Mouse (Mus musculus): ENCODE data around the gene Bricd5. TPM values are rescaled to one million over a fixed set of nuclear protein-coding genes. Genes with fewer than 3 reads are reported as not detected.
A peak's percentile ranks its signal among the peaks of the same experiment; 100 is the strongest.

Gene Bricd5
- polyA plus RNA-seq, 1 experiment from 2014 or later: 0.65 TPM

- peak; percentile 55 for ATAC-seq
- WGBS: 13% methylated on average over 19 of the region's 19 CpGs
- H3K27me3 ChIP-seq (replicated peaks; ENCODE audit: control insufficient read depth, insufficient read depth, low read length): no peaks in the 10 kb centered on the region
- H3K27ac ChIP-seq (ENCODE audit: low read depth, low read length): peak overlapping the region; percentile 94
- H3K9me3 ChIP-seq (ENCODE audit: control insufficient read depth, low read length): no peaks in the 10 kb centered on the region
- peak overlapping the region; percentile 84 for H3K9ac ChIP-seq (ENCODE audit: low read depth, low read length)
- H3K4me1 ChIP-seq (ENCODE audit: control insufficient read depth, insufficient read depth, low read depth, low read length): peaks cover 29% of the 10 kb centered on the region
- H3K36me3 ChIP-seq (ENCODE audit: control insufficient read depth, insufficient read depth, low read length): no peaks in the 10 kb centered on the region
- peak overlapping the region; percentile 83 for H3K4me2 ChIP-seq (ENCODE audit: low read length)
- peak overlapping the region; percentile 69 for H3K4me3 ChIP-seq (ENCODE audit: low read length)
Observed at GRCm38 (mm10) chr17:24489265-24490030, 15.8 kb downstream of the Bricd5 start.

- H3K4me1 ChIP-seq (ENCODE audit: control insufficient read depth, insufficient read depth, low read depth, low read length): peaks cover 28% of the 10 kb centered on the region
Observed at GRCm38 (mm10) chr17:24490399-24490798, 16.7 kb downstream of the Bricd5 start.

GRCm38 (mm10) chr17:24494627-24495335, 21.1 kb downstream of the Bricd5 start:
- no peaks in the 10 kb centered on the region for H3K9me3 ChIP-seq (ENCODE audit: control insufficient read depth, low read length)
- H3K4me3 ChIP-seq (ENCODE audit: low read length): no peak overlapping the region
- no peaks in the 10 kb centered on the region for H3K27me3 ChIP-seq (replicated peaks; ENCODE audit: control insufficient read depth, insufficient read depth, low read length)
- H3K9ac ChIP-seq (ENCODE audit: low read depth, low read length): no peak overlapping the region
- 41% methylated on average over 2 of the region's 2 CpGs for WGBS
- H3K27ac ChIP-seq (ENCODE audit: low read depth, low read length): peak overlapping the region; percentile 9
- H3K4me2 ChIP-seq (ENCODE audit: low read length): no peak overlapping the region
- ATAC-seq: peak; percentile 82
- peaks cover 18% of the 10 kb centered on the region for H3K4me1 ChIP-seq (ENCODE audit: control insufficient read depth, insufficient read depth, low read depth, low read length)
- H3K36me3 ChIP-seq (ENCODE audit: control insufficient read depth, insufficient read depth, low read length): peaks cover 26% of the 10 kb centered on the region

More at GRCm38 (mm10) chr17:24490399-24490798, 16.7 kb downstream of the Bricd5 start:
- Histone ChIP-seq H3K9me3 (ENCODE audit: control insufficient read depth, low read length) (no peaks in the 10 kb centered on the region), H3K36me3 (ENCODE audit: control insufficient read depth, insufficient read depth, low read length) (no peaks in the 10 kb centered on the region), H3K9ac (ENCODE audit: low read depth, low read length) (peak overlapping the region; percentile 24; the same call in 1 of the 2 replicates), H3K4me3 (ENCODE audit: low read length) (peak overlapping the region; percentile 69), H3K27ac (ENCODE audit: low read depth, low read length) (peak overlapping the region; percentile 94; the same call in 1 of the 2 replicates), H3K4me2 (ENCODE audit: low read length) (peak overlapping the region; percentile 83), H3K27me3 (replicated peaks; ENCODE audit: control insufficient read depth, insufficient read depth, low read length) (no peaks in the 10 kb centered on the region)
- no peak for ATAC-seq
- WGBS: 55% methylated on average over 4 of the region's 4 CpGs

- peak; percentile 11; the same call in 1 of the 2 replicates for ATAC-seq
- no peaks in the 10 kb centered on the region for H3K27me3 ChIP-seq (replicated peaks; ENCODE audit: control insufficient read depth, insufficient read depth, low read length)
- 79% methylated on average over 3 of the region's 3 CpGs for WGBS
- no peak overlapping the region for H3K4me3 ChIP-seq (ENCODE audit: low read length)
- H3K4me1 ChIP-seq (ENCODE audit: control insufficient read depth, insufficient read depth, low read depth, low read length): peaks cover 11% of the 10 kb centered on the region
- peak overlapping the region; percentile 9 for H3K27ac ChIP-seq (ENCODE audit: low read depth, low read length)
- H3K9me3 ChIP-seq (ENCODE audit: control insufficient read depth, low read length): no peaks in the 10 kb centered on the region
- no peak overlapping the region for H3K4me2 ChIP-seq (ENCODE audit: low read length)
- H3K9ac ChIP-seq (ENCODE audit: low read depth, low read length): no peak overlapping the region
- peaks cover 29% of the 10 kb centered on the region for H3K36me3 ChIP-seq (ENCODE audit: control insufficient read depth, insufficient read depth, low read length)
Observed at GRCm38 (mm10) chr17:24495443-24495842, 21.8 kb downstream of the Bricd5 start.

GRCm38 (mm10) chr17:24496026-24496425, 22.3 kb downstream of the Bricd5 start:
- Histone ChIP-seq H3K4me1 (ENCODE audit: control insufficient read depth, insufficient read depth, low read depth, low read length) (peaks cover 5% of the 10 kb centered on the region), H3K4me3 (ENCODE audit: low read length) (no peak overlapping the region), H3K27ac (ENCODE audit: low read depth, low read length) (no peak overlapping the region), H3K9me3 (ENCODE audit: control insufficient read depth, low read length) (no peaks in the 10 kb centered on the region), H3K36me3 (ENCODE audit: control insufficient read depth, insufficient read depth, low read length) (peaks cover 35% of the 10 kb centered on the region), H3K27me3 (replicated peaks; ENCODE audit: control insufficient read depth, insufficient read depth, low read length) (no peaks in the 10 kb centered on the region), H3K9ac (ENCODE audit: low read depth, low read length) (no peak overlapping the region), H3K4me2 (ENCODE audit: low read length) (no peak overlapping the region)
- no peak for ATAC-seq
- WGBS: 88% methylated on average over 1 of the region's 1 CpGs

- H3K4me3 ChIP-seq (ENCODE audit: low read length): no peak overlapping the region
- WGBS: 49% methylated on average over 11 of the region's 11 CpGs
- no peak overlapping the region for H3K4me2 ChIP-seq (ENCODE audit: low read length)
- ATAC-seq: no peak
- H3K4me1 ChIP-seq (ENCODE audit: control insufficient read depth, insufficient read depth, low read depth, low read length): peaks cover 3% of the 10 kb centered on the region; the same call in 1 of the 2 replicates
- H3K9me3 ChIP-seq (ENCODE audit: control insufficient read depth, low read length): no peaks in the 10 kb centered on the region
- no peak overlapping the region for H3K27ac ChIP-seq (ENCODE audit: low read depth, low read length)
- H3K27me3 ChIP-seq (replicated peaks; ENCODE audit: control insufficient read depth, insufficient read depth, low read length): no peaks in the 10 kb centered on the region
- H3K9ac ChIP-seq (ENCODE audit: low read depth, low read length): no peak overlapping the region
- peaks cover 70% of the 10 kb centered on the region for H3K36me3 ChIP-seq (ENCODE audit: control insufficient read depth, insufficient read depth, low read length)
Observed at GRCm38 (mm10) chr17:24502208-24502607, 28.5 kb downstream of the Bricd5 start.

GRCm38 (mm10) chr17:24504085-24504484, 30.4 kb downstream of the Bricd5 start:
- no peak overlapping the region for H3K9ac ChIP-seq (ENCODE audit: low read depth, low read length)
- H3K27ac ChIP-seq (ENCODE audit: low read depth, low read length): no peak overlapping the region
- H3K4me3 ChIP-seq (ENCODE audit: low read length): no peak overlapping the region
- H3K4me1 ChIP-seq (ENCODE audit: control insufficient read depth, insufficient read depth, low read depth, low read length): peaks cover 3% of the 10 kb centered on the region; the same call in 1 of the 2 replicates
- no peaks in the 10 kb centered on the region for H3K9me3 ChIP-seq (ENCODE audit: control insufficient read depth, low read length)
- no peaks in the 10 kb centered on the region for H3K27me3 ChIP-seq (replicated peaks; ENCODE audit: control insufficient read depth, insufficient read depth, low read length)
- peaks cover 66% of the 10 kb centered on the region for H3K36me3 ChIP-seq (ENCODE audit: control insufficient read depth, insufficient read depth, low read length)
- no peak overlapping the region for H3K4me2 ChIP-seq (ENCODE audit: low read length)
- no peak for ATAC-seq
- 93% methylated on average over 10 of the region's 10 CpGs for WGBS

GRCm38 (mm10) chr17:24505286-24505955, 31.7 kb downstream of the Bricd5 start:
- 83% methylated on average over 30 of the region's 30 CpGs for WGBS
- no peak overlapping the region; the same call in 1 of the 2 replicates for H3K27ac ChIP-seq (ENCODE audit: low read depth, low read length)
- H3K9me3 ChIP-seq (ENCODE audit: control insufficient read depth, low read length): no peaks in the 10 kb centered on the region
- H3K27me3 ChIP-seq (replicated peaks; ENCODE audit: control insufficient read depth, insufficient read depth, low read length): no peaks in the 10 kb centered on the region
- H3K9ac ChIP-seq (ENCODE audit: low read depth, low read length): no peak overlapping the region
- no peak overlapping the region for H3K4me3 ChIP-seq (ENCODE audit: low read length)
- no peak overlapping the region for H3K4me2 ChIP-seq (ENCODE audit: low read length)
- H3K36me3 ChIP-seq (ENCODE audit: control insufficient read depth, insufficient read depth, low read length): peaks cover 58% of the 10 kb centered on the region
- no peak for ATAC-seq
- H3K4me1 ChIP-seq (ENCODE audit: control insufficient read depth, insufficient read depth, low read depth, low read length): peaks cover 3% of the 10 kb centered on the region; the same call in 1 of the 2 replicates

Measured in hindbrain, embryonic 16.5 days (tissue).